Mouse (Mus musculus): ENCODE data around the gene Kcnn3.

Kcnn3 gene

GRCm38 (mm10) chr3:89677617-89678016, 157.7 kb downstream of the Kcnn3 start:
- DNase-seq = no peak

GRCm38 (mm10) chr3:89686031-89686430, 166.1 kb downstream of the Kcnn3 start:
- DNase-seq = no peak

DNA sequence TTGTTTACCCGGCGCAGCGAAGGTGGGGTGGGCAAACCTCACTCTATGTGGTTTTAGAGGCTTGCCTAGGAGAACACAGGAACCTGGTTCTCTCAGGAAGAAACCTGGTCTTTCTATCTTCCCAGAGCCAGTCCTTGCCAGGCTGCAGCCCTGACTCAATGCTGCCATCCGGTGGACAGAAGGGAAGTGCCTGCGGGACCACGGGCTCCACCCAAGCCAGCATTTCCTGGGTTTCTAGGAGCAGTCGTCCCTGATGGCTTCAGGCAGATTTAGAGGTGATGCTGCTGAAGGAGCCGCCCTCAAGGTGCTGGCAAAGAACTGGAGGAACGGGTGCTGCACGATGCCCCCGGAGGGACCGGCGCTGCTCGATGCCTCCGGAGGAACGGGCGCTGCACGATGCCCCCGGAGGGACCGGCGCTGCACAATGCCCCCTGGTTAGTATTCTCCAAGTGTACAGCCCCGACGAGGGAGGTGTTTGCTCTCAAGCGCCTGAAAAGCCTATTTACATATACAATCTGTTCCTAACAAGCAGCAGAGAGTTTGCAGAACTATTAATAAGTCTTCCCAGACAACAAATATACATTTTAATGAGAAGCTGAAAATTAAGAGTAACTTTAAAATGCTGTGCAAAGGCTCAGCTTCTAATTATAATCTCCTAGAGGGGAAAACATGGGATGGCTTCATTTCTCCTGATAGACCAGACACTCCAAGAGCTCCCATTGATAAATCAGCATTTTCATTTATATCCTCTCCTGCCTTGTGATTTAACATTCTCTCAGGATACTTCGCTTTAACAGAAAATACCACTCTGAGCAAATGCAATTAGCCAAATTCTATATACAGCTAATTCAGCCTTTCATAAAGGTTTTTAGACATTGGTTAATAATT, 169.0 kb downstream of the Kcnn3 start:
- DNase-seq = peak; percentile 92 to 95

GRCm38 (mm10) chr3:89691776-89692175, 171.8 kb downstream of the Kcnn3 start:
- no peak for DNase-seq

GRCm38 (mm10) chr3:89696152-89696821, 176.3 kb downstream of the Kcnn3 start:
- no peak for DNase-seq

DNA sequence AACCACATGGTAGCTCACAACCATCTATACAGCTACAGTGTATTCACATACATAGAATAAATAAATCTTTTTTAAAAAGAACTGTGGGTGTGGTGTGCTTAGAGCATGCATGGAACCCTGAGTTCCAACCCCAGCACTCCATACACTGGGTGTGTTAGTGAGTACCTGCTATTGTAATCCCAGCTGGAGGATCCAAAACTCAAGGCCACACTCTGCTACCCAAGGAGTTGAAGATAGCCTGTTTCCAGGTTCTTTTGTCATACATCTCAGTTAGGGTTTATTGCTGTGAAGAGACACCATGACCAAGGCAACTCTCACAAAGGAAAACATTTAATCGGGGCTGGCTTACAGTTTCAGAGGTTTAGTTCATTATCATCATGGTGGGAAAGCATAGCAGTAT, 179.0 kb downstream of the Kcnn3 start:
- no peak for DNase-seq

DNA sequence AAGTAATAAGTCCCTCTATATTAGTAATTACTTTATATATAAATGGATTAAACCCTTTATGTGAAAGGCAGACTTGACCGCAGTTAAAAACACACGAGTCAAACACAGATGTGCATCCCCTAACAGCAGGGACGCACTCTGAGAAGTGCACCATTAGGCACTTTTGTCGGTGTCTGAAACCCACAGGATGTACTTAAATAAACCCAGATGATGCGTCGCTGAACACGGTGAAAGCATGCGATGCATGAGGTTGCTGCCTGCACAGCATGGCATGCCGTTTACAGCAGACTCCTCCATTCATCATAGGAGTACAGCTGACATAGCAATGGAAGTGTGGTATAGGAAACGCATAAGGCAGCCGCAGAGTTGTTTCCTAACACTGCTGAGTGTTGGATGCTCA, 180.5 kb downstream of the Kcnn3 start:
- DNase-seq = no peak

DNA sequence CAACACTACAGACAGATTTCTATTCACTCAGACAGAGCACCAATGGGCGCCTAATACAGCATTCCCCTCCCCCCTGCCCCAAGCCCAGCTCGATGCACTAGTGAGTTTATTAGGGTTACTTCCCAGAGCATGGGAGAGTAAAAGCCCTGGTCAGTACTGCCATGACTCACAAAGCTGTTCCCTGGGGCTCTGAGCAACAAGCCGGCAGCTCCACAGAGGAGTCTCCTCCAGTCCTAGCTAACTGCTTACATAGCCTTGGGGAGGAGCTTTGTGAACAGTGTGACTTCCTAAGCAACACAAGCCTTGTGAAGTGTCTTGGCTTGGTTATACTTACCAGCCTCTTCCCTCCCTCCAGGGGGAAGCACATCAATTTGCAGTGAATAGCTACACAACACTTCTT, 183.6 kb downstream of the Kcnn3 start:
- no peak for DNase-seq

DNA sequence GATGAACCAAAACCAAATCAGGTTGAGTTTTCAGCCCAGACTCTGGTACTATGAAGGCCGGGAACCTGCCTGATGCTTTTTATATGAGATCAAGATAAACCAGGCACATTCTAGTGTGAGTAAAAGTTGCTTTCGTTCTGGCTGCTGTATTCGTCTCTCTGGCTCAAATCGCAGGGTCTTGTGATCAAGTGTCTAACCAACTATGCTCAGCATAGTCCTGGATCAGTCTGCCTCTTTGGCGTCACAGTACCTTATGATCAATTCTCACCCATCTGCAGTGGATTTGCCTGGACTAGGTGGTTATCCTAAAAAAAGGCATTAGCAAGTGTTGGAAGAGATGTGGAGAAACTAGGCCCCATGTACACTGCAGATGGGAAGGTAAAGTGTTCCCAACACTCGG, 184.1 kb downstream of the Kcnn3 start:
- DNase-seq = no peak

DNA sequence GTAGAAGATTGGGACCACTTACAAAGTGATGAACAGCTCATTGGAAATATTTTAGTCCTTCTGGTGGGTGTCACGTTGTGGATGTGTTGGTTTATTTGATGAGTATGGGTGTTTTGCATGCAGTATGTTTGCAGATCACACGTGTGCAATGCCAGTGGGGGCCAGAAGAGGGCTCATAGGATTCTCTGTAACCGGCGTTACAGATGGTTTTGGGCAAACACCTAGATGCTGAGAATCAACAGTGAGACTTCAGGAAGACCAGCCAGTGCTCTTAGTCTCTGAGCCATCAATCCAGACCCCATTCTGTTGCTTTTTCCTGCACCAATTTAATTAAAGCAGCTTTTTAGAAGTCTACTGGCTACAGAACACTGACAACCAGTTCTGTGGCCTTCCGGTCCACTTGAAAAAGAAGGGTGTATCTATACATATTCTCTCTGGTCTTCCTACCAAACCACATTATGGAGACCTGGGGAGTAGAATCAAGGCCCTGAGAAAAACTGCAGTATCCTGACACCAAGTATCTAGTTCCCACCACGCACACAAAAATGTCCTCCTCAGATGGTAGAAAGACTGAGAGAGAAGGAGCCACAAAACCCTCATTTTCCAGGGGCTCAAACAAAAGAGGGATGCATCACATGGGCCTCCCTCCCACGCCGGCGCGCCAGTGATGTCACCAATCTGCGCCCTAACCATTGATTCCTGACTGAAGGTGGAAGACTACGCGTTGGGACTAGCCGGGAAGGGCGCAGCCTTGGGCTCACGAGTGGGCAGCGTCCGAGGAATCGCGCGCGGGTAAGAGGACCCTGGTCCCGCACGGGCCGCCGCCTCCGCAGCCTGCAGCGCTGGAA, 194.6 kb downstream of the Kcnn3 start, which contains the start of gene Adar:
Gene Adar, plus strand, starts transcription at position 664 of the 848 bp plus-strand sequence.
- DNase-seq = peak; percentile 93

DNA sequence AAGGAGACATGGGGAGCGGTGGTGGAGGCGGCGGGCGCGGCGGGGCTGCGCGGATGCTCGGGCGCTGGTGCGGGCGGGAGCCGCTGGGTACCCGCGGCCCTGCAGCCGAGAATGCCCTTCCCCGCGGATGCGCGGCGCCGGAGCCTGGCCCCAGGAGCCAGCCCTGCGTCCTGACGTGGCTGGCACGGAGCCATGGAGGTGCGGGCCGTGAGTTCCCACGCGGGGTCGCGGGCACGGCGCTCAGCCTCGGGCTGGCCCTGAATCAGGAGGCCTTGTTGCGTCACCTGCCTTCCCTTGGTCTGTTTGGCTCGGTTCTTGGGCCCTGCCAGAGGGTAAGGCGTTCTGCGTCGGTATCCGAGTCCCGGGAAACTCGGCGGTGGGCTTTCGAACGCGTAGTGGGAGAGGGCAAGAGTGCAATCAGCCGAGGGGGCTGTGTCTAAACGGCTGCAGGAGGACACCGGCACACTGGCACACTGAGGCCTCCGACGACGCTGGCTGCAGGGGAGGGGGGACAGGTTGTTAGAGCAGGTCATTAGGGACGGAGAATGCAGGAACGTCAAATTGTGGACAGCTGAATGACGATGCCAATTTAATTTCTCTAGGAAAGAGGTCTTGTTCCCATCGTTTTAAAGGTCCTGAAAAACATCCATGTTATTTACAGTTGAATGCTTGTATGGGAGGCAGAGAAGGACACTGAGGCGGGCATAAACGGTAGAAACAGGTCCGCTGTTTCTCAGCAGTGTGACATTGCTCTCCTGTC, 195.4 kb downstream of the Kcnn3 start:
- DNase-seq = peak; percentile 84 to 85

DNA sequence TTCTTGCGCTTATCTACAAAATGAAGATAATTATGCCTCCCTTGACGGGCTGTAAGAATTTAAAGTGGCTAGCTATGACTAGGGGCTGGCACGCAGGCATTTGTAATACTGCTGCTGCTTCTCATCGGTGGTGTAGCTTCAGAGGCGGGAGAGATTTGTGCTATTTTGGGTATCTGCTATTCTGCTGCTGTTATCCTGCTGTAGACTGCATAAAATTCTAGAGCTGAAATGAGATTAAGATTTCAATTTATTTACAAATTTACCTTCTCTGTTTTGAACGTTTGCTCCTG, 195.9 kb downstream of the Kcnn3 start:
- DNase-seq = no peak

DNA sequence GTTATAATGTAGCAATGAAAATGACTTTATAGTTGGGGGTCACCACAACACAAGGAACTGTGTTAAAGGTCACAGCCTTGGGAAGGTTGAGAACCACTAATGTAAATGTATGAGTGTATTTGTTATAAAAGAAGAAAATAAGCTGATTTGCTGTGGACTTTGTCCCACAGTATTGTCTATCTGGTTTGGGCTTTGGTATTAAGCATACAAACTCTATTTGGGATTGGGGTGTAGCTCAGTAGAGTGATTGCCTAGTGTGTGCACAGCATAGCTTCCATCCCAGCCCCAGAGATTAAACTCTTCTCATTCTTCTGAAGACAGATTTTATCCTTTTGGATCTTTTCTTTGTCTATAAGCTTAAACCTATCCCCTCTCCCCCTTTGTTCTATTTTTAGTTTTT, 202.1 kb downstream of the Kcnn3 start:
- DNase-seq = no peak

- no peak for DNase-seq
Observed at GRCm38 (mm10) chr3:89723400-89724084, 203.6 kb downstream of the Kcnn3 start.
